Mouse (Mus musculus): ENCODE measurements around the gene Cab39l. TPM values are rescaled to one million over a fixed set of nuclear protein-coding genes. Genes with fewer than 3 reads are reported as not detected.
A peak's percentile ranks its signal among the peaks of the same experiment; 100 is the strongest.

The Cab39l gene
- polyA plus RNA-seq, 1 experiment from 2014 or later, result 40.4 TPM

DNA sequence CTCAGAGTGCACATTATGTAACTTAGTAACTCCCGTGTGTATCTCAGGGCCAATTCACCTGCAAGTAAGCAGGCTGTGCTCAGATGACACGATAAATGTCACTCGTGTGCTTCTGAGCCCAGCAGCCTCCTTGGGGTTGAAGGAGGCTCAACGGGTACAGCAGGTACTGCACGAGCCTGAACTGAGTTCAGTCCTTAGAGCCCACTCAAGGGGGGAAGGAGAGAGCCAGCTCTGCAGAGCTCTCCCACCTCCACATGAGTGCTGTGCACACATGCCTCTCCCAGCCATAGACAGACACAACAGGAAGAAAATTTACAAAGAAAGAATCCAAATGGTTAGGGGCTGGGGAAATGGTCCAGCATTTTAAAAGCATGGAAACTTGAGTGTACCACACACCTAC lies 85.1 kb downstream of the Cab39l start:
- peaks cover 14% of the 10 kb centered on the region for H3K36me3 ChIP-seq
- H3K9me3 ChIP-seq (replicated peaks), result no peaks in the 10 kb centered on the region
- no peaks in the 10 kb centered on the region for H3K27me3 ChIP-seq (replicated peaks)
- no peak for ATAC-seq
- no peak overlapping the region for H3K4me3 ChIP-seq
- 0 out of 2 replicates have a peak, but pooled peaks cover 4% of the 10 kb centered on the region for H3K4me1 ChIP-seq
- H3K9ac ChIP-seq, result no peak overlapping the region
- no peak overlapping the region for H3K27ac ChIP-seq
- 53% methylated on average over 5 of the region's 5 CpGs for WGBS (ENCODE audit: insufficient replicate concordance)
- H3K4me2 ChIP-seq, result no peak overlapping the region

GRCm38 (mm10) chr14:59530801-59531200 lies 90.0 kb downstream of the Cab39l start:
- ATAC-seq, result no peak
- Histone ChIP-seq H3K4me1 (no peaks in the 10 kb centered on the region), H3K36me3 (peaks cover 12% of the 10 kb centered on the region), H3K27me3 (replicated peaks) (no peaks in the 10 kb centered on the region), H3K4me2 (no peak overlapping the region), H3K4me3 (no peak overlapping the region), H3K9ac (no peak overlapping the region), H3K27ac (no peak overlapping the region), H3K9me3 (replicated peaks) (no peaks in the 10 kb centered on the region)
- WGBS (ENCODE audit: insufficient replicate concordance), result 87% methylated on average over 1 of the region's 1 CpGs

DNA sequence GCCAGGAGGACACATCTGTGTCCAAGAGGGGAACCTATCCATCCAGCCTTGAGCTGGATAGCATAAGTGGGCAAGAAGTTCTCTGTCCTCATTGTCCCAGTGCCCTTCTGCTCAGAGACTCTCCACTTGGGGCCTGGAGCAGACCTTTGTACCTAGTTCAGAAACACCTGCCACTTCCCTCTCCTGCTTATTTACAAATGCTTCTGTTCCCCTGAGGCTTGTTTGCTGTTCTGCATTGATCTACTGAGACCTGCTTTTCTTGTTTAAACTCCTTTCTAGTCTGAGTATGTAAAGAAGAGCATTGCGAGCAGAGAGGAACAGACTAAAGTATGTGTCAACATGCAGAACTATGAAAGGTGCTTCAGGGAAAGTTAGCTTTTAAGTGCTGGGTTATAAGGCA lies 92.2 kb downstream of the Cab39l start:
- Histone ChIP-seq H3K9me3 (replicated peaks) (no peaks in the 10 kb centered on the region), H3K9ac (no peak overlapping the region), H3K4me1 (no peaks in the 10 kb centered on the region), H3K4me2 (no peak overlapping the region), H3K4me3 (no peak overlapping the region), H3K27ac (no peak overlapping the region), H3K36me3 (peaks cover 7% of the 10 kb centered on the region; the same call in 1 of the 2 replicates), H3K27me3 (replicated peaks) (no peaks in the 10 kb centered on the region)
- WGBS (ENCODE audit: insufficient replicate concordance), result 77% methylated on average over 1 of the region's 1 CpGs
- peak; percentile 27; the same call in 1 of the 2 replicates for ATAC-seq

DNA sequence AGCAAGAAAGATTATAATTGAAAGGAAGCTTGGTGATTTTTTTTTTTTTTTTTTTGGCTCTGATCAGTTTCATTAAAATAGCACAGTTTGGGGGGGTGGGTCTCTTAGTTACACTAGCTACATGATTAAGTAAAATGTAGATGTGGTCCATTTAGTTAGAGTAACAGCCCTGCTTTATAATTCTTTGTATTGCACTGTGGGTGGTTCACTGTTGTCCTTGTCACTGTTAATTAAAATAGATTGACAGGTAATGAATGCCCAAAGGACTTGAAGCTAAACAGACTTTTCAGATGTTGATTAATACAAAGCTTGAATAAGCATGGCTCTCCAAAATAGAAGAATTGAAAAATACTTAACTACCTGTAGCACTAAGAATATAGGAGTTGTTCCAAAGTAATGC lies 93.1 kb downstream of the Cab39l start:
- Histone ChIP-seq H3K9me3 (replicated peaks) (no peaks in the 10 kb centered on the region), H3K36me3 (peaks cover 7% of the 10 kb centered on the region; the same call in 1 of the 2 replicates), H3K9ac (no peak overlapping the region), H3K4me2 (no peak overlapping the region), H3K27me3 (replicated peaks) (no peaks in the 10 kb centered on the region), H3K4me3 (no peak overlapping the region), H3K4me1 (no peaks in the 10 kb centered on the region), H3K27ac (no peak overlapping the region)
- ATAC-seq, result no peak

- no peak overlapping the region for H3K9ac ChIP-seq
- no peaks in the 10 kb centered on the region for H3K27me3 ChIP-seq (replicated peaks)
- no peak overlapping the region for H3K27ac ChIP-seq
- WGBS (ENCODE audit: insufficient replicate concordance), result 88% methylated on average over 4 of the region's 4 CpGs
- no peak overlapping the region for H3K4me3 ChIP-seq
- ATAC-seq, result no peak
- H3K9me3 ChIP-seq (replicated peaks), result no peaks in the 10 kb centered on the region
- no peak overlapping the region for H3K4me2 ChIP-seq
- no peaks in the 10 kb centered on the region for H3K4me1 ChIP-seq
- H3K36me3 ChIP-seq, result peaks cover 11% of the 10 kb centered on the region; the same call in 1 of the 2 replicates
Observed at GRCm38 (mm10) chr14:59537829-59538432, 97.2 kb downstream of the Cab39l start.

DNA sequence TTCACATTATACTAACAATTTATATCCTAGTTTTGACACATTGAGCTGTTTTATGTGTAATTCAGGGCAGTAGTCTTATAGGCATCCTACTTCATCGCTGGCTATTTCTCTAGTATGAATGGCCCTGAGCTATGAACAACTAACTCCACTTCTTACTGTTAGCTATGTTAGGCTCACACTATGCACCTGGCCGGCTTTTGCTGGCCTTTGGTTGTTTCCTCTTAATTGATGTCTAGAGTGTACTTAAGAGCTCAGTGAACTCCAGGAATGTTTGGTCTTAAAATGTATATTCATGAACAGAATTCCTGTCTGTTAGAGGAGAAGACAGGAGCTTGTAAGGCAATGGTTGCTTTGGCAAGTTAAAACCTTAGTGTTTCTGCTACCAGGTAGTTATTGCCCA lies 99.5 kb downstream of the Cab39l start:
- H3K27me3 ChIP-seq (replicated peaks), result no peaks in the 10 kb centered on the region
- ATAC-seq, result no peak
- WGBS (ENCODE audit: insufficient replicate concordance), result 80% methylated on average over 2 of the region's 2 CpGs
- H3K9ac ChIP-seq, result no peak overlapping the region
- no peaks in the 10 kb centered on the region for H3K9me3 ChIP-seq (replicated peaks)
- H3K36me3 ChIP-seq, result peaks cover 11% of the 10 kb centered on the region; the same call in 1 of the 2 replicates
- H3K4me2 ChIP-seq, result no peak overlapping the region
- H3K4me3 ChIP-seq, result no peak overlapping the region
- no peak overlapping the region for H3K27ac ChIP-seq
- H3K4me1 ChIP-seq, result no peaks in the 10 kb centered on the region

DNA sequence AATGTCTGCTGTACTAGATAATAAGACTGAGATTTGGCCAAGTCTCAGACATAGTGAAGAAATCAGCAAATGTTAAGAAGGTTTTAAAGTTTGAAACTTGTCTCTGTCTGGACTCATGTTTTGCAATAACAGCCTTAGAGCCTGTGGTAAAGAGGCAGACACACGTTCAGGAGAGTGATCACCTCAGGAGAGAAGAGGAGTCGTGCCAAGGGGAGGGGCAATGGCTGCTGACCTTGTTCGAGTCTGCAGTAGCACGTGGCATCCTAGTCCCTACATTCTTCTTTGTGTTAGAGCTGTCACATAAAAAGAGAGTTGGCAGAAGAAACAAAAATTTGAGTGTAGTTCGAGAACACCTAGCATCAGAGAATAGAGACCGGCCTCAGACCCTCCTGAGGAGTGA lies 100.0 kb downstream of the Cab39l start:
- ATAC-seq, result no peak
- WGBS (ENCODE audit: insufficient replicate concordance), result 84% methylated on average over 6 of the region's 6 CpGs
- Histone ChIP-seq H3K27me3 (replicated peaks) (no peaks in the 10 kb centered on the region), H3K36me3 (peaks cover 11% of the 10 kb centered on the region; the same call in 1 of the 2 replicates), H3K9me3 (replicated peaks) (no peaks in the 10 kb centered on the region), H3K9ac (no peak overlapping the region), H3K4me1 (no peaks in the 10 kb centered on the region), H3K4me2 (no peak overlapping the region), H3K27ac (no peak overlapping the region), H3K4me3 (no peak overlapping the region)

GRCm38 (mm10) chr14:59543158-59543826 lies 102.5 kb downstream of the Cab39l start:
- no peak overlapping the region for H3K4me2 ChIP-seq
- 70% methylated on average over 3 of the region's 3 CpGs for WGBS (ENCODE audit: insufficient replicate concordance)
- no peaks in the 10 kb centered on the region for H3K9me3 ChIP-seq (replicated peaks)
- no peak overlapping the region for H3K4me3 ChIP-seq
- no peaks in the 10 kb centered on the region for H3K27me3 ChIP-seq (replicated peaks)
- ATAC-seq, result no peak
- no peak overlapping the region for H3K27ac ChIP-seq
- no peak overlapping the region for H3K9ac ChIP-seq
- peaks cover 18% of the 10 kb centered on the region; the same call in 1 of the 2 replicates for H3K36me3 ChIP-seq
- H3K4me1 ChIP-seq, result no peaks in the 10 kb centered on the region

DNA sequence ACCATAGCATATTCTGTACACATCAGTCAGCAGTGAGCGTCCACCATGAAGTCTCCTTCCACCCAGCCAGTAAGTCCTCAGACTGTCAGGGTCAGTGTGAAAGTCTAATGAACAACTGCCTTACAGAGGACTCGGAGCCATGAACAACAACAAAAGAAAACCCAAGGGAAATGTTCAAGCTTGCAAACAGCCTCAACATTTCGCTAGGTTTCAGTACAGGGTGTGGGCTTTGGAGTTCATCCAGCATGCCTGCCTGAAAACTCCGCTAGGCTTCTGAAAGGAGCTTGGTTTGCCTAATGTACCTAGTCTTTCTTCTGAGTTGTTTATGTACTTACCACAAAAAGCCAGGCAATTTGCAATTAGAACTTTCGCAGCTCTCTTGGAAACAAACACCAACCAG lies 103.2 kb downstream of the Cab39l start:
- Histone ChIP-seq H3K4me1 (peaks cover 2% of the 10 kb centered on the region; the same call in 1 of the 2 replicates), H3K4me3 (no peak overlapping the region), H3K9ac (no peak overlapping the region), H3K36me3 (peaks cover 21% of the 10 kb centered on the region), H3K27me3 (replicated peaks) (no peaks in the 10 kb centered on the region), H3K9me3 (replicated peaks) (no peaks in the 10 kb centered on the region), H3K4me2 (no peak overlapping the region), H3K27ac (no peak overlapping the region)
- 79% methylated on average over 5 of the region's 5 CpGs for WGBS (ENCODE audit: insufficient replicate concordance)
- no peak for ATAC-seq

DNA sequence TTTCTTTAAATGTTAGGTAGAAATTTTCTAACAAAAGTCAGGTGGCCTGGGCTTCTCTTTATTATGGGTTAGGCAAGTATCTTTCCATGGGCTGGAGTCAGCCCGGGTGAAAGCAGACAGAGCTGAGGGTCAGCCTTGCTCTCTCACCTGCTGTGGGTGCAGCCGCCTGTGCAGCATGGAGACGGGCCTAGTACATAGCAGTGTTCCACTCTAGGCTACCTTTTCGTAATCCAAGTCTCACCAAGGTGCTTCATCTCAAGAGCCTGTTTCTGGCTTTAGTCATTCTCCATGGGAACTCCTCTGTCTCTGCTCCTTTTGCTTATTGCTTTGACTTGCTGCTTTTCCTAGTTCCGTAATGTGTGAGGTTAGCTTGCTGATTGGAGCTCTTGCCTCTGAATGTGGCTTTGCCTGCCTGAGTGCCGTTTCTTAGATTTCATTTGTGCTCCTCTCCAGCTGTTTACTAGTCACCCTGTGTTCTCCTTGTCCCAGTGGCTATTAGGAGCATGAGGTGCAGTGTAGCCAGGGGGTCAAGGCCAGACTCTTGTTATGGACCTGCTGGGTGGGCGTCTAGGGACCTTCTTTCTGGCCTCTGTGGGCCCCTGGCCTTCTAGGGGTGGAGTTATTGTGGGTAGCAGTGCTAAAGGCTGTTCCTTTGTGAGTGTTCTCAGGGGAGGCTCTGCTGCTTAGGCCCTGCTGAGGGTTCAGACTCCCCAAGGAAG lies 105.5 kb downstream of the Cab39l start:
- H3K4me3 ChIP-seq, result no peak overlapping the region
- no peak overlapping the region for H3K27ac ChIP-seq
- no peak overlapping the region for H3K4me2 ChIP-seq
- peaks cover 12% of the 10 kb centered on the region for H3K36me3 ChIP-seq
- no peak for ATAC-seq
- H3K9me3 ChIP-seq (replicated peaks), result no peaks in the 10 kb centered on the region
- H3K9ac ChIP-seq, result no peak overlapping the region
- 77% methylated on average over 7 of the region's 7 CpGs for WGBS (ENCODE audit: insufficient replicate concordance)
- peaks cover 7% of the 10 kb centered on the region; the same call in 1 of the 2 replicates for H3K4me1 ChIP-seq
- H3K27me3 ChIP-seq (replicated peaks), result no peaks in the 10 kb centered on the region

GRCm38 (mm10) chr14:59547530-59547929 lies 106.8 kb downstream of the Cab39l start:
- no peak; the same call in 1 of the 2 replicates for ATAC-seq
- Histone ChIP-seq H3K4me1 (peaks cover 10% of the 10 kb centered on the region; the same call in 1 of the 2 replicates), H3K36me3 (peaks cover 12% of the 10 kb centered on the region), H3K27me3 (replicated peaks) (no peaks in the 10 kb centered on the region), H3K4me3 (no peak overlapping the region), H3K27ac (no peak overlapping the region), H3K4me2 (no peak overlapping the region), H3K9me3 (replicated peaks) (no peaks in the 10 kb centered on the region), H3K9ac (no peak overlapping the region)
- WGBS (ENCODE audit: insufficient replicate concordance), result 69% methylated on average over 5 of the region's 5 CpGs

- no peak for ATAC-seq
- Histone ChIP-seq H3K36me3 (peaks cover 12% of the 10 kb centered on the region), H3K27ac (no peak overlapping the region), H3K4me3 (no peak overlapping the region), H3K9ac (no peak overlapping the region), H3K27me3 (replicated peaks) (no peaks in the 10 kb centered on the region), H3K4me1 (peaks cover 10% of the 10 kb centered on the region; the same call in 1 of the 2 replicates), H3K9me3 (replicated peaks) (no peaks in the 10 kb centered on the region), H3K4me2 (no peak overlapping the region)
- 67% methylated on average over 2 of the region's 2 CpGs for WGBS (ENCODE audit: insufficient replicate concordance)
Observed at GRCm38 (mm10) chr14:59548532-59548931, 107.8 kb downstream of the Cab39l start.

Data from liver, embryonic 12.5 days (tissue).